Comparison of ENCODE assay signal across 15 mouse cellular contexts in the genomic region with DNA sequence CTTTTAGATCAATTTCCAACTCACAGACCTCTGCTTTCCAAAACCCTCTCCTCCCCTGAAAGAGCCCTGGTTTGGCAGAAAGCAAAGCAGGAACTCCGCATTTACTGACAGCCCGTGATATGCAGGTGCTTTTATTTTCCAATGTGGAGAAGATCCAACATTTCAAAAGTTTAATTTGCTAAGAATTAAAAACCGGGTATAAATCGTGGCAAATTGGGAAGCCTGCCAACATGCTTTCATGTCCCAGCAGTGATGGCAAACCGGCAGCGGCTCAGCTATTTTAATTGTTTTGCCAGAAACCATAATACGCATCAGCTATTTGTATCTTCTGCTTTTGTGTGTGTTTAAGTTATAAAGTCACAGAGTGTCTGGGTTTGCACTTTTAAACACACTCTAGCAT.
DNase-seq lines count a peak whose midpoint lies in the region; ATAC-seq and TF ChIP-seq lines count a peak whose summit lies in the region.
"Had no signal": no experiment of that assay in that cellular context is flagged by ENCODE, and none has a peak within 500 bp of the region (broad histone marks: within the 10 kb centered on the region; RNA-seq: fewer than 3 reads in every experiment).

No protein-coding gene starts in this region.

- H3K27ac ChIP-seq in gastrocnemius, adult 2 months, result peak overlapping the region; percentile 70
- H3K27ac ChIP-seq: kidney, postnatal 0 days; limb, embryonic 12.5 days; macrophage; midbrain, embryonic 15.5 days had no signal

- no peak for ATAC-seq in erythroblast, adult 5-6 weeks (replicated peaks; ENCODE audit: low FRiP score, poor library complexity, severe bottlenecking)
- ATAC-seq: midbrain, embryonic 15.5 days had no signal

- no peak for TF ChIP-seq CTCF in gastrocnemius, adult 2 months (IDR thresholded peaks at IDR 0.05)

- H3K4me3 ChIP-seq in gastrocnemius, adult 2 months, result no peak overlapping the region
- H3K4me3 ChIP-seq: limb, embryonic 12.5 days; midbrain, embryonic 15.5 days had no signal

- intact Hi-C loops in gastrocnemius, adult 2 months (cut with DNase I), result loop anchor here (5.0 to 10.0 kb wide), 2 partner anchors 41 to 158 kb away; a partner anchor contains a TSS
- intact Hi-C loops in gastrocnemius, postnatal 36 days (cut with DNase I), result no loop called here

- DNase-seq in gastrocnemius, adult 2 months, result no peak
- DNase-seq in gastrocnemius, postnatal 36 days, result no peak
- peak; percentile 46 for DNase-seq in layer of hippocampus, adult 11-12 months (ENCODE audit: low spot score)
- no peak for DNase-seq in layer of hippocampus, postnatal 10 days (ENCODE audit: low spot score in 2 of 2)
- peak; percentile 38 to 47 for DNase-seq in right cerebral cortex, postnatal 10 days (ENCODE audit: low spot score in 2 of 2)
- DNase-seq in right cerebral cortex, postnatal 25 days, result no peak
- peak; percentile 14 for DNase-seq in layer of hippocampus, adult 9-11 months
- DNase-seq: adrenal gland, postnatal 14 days; cerebellum, adult 9-11 months; heart, postnatal 36 days had no signal

Comparison
In these comparisons a context has a peak if more than half of its experiments do, and no peak if none do; other contexts are left out.
1. DNase-seq: peak in layer of hippocampus, adult 11-12 months (single experiment), right cerebral cortex, postnatal 10 days (2 of 2) and layer of hippocampus, adult 9-11 months (single experiment); none in gastrocnemius, adult 2 months (single experiment), gastrocnemius, postnatal 36 days (0 of 2), layer of hippocampus, postnatal 10 days (0 of 2) and right cerebral cortex, postnatal 25 days (single experiment).